Mouse (Mus musculus): ENCODE measurements at regions not wholly inside any gene's neighbourhood (a gene's known extent, or its start where the extent isn't known, plus 50 kb on each side); places are given as distances from the start of the nearest gene placed in this dataset.

DNA sequence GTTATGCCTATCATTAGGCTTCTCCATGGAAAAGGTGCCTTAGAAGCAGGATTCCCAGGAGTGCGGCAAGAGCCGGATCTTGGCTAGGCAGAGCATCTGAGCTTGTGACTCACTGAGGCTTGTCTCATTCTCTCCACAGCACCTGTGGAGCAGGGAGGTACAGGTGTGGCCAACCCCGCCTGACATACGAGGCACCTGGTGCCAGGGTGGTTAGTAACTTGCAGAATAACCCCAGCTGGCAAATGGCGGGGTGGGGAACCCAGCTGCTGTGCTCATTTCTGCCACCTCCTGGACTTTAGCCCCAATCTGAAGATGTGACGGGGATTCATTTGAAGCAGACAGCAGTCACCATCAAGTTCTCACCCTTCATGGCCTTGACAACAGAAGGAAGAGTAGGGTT is 96.2 kb downstream of the Pdgfra start:
- no peak for DNase-seq (ENCODE audit: low read depth)
- TF ChIP-seq CTCF (IDR thresholded peaks at IDR 0.05; ENCODE audit: borderline replicate concordance, extremely low read depth, insufficient read depth, insufficient read length) (no peak), POLR2A (IDR thresholded peaks at IDR 0.05; ENCODE audit: borderline replicate concordance, extremely low read depth, insufficient read depth, insufficient read length, poor library complexity, severe bottlenecking) (no peak)

DNA sequence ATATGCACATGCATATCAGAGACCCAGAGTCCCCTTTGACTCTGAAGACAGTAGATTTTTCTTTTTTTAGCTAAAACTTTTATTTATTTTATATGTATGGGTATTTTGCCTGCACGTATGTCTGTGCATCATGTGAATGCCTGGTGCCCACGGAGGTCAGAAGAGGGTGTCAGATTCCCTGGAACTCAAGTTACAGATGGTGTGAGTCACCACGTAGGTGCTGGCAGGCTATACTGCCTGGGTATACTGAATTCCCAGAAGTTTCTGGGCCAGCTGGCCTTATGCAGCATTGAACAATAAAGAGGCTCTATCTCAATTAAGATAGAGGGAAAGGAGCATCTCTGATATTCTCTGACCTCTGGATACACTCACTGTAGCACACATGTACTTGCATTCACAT is 97.6 kb downstream of the Pdgfra start:
- TF ChIP-seq CTCF (IDR thresholded peaks at IDR 0.05; ENCODE audit: borderline replicate concordance, extremely low read depth, insufficient read depth, insufficient read length) (no peak), POLR2A (IDR thresholded peaks at IDR 0.05; ENCODE audit: borderline replicate concordance, extremely low read depth, insufficient read depth, insufficient read length, poor library complexity, severe bottlenecking) (no peak)
- no peak for DNase-seq (ENCODE audit: low read depth)

DNA sequence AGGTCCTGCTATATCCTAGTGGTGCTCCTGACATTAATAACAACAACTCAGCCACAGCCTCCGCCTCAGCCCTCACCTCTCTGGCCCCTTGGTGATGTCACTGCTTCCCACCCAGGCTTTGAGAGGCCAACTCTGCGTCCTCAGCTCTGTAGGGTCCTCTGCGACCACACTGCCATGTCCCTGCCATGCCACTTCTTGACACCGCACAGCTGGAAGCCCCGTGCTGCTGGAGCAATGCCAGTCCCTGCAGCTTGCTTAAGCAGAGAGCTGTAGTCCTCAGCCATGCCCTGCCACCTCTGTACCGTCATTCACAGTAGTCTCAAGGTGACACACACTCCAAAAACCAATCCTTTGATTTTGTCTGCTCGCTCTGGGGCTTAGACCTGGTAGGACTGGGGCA is 101.3 kb downstream of the Pdgfra start:
- no peak for DNase-seq (ENCODE audit: low read depth)
- TF ChIP-seq POLR2A (IDR thresholded peaks at IDR 0.05; ENCODE audit: borderline replicate concordance, extremely low read depth, insufficient read depth, insufficient read length, poor library complexity, severe bottlenecking) (no peak), CTCF (IDR thresholded peaks at IDR 0.05; ENCODE audit: borderline replicate concordance, extremely low read depth, insufficient read depth, insufficient read length) (no peak)

DNA sequence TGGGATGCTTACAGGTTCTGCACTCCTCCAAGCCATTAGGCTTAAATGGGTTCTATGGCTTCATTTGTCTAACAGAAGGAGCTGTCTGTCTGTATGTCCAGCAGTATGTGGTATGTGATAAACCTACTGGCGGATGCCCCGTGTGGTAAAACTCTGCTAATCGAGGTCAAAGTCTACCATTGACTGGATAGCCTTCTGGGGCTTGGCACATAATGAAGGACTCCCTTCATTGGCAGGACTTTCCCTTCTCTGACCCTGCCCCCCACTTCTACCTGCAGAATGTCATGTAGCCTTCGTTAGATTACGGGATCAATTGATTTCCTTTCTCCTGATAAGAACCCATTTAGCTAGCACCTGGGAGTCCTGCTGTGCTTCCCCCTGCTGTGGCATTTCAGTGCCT is 101.7 kb downstream of the Pdgfra start:
- DNase-seq (ENCODE audit: low read depth): no peak

DNA sequence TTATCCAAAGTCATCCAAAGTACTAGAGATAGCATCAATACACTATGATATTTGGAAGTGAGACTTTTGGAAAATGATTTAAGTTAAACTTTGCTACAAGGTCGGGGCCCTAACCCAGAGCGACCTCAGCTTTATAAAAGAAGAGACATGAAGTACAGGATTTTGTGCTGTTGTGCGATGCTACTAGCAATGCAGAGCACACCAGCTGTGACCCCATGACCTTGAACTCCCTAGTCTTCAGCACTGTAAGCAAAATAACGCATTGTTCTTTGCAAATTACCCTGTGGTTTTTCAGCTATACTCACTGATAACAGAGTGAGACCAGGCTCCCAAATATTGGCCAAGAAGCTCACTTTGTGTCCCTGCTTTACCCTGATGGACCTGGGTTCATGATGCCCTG is 104.1 kb downstream of the Pdgfra start:
- no peak for DNase-seq (ENCODE audit: low read depth)
- TF ChIP-seq CTCF (IDR thresholded peaks at IDR 0.05; ENCODE audit: borderline replicate concordance, extremely low read depth, insufficient read depth, insufficient read length) (no peak), POLR2A (IDR thresholded peaks at IDR 0.05; ENCODE audit: borderline replicate concordance, extremely low read depth, insufficient read depth, insufficient read length, poor library complexity, severe bottlenecking) (no peak)

More for the DNA sequence above, 101.7 kb downstream of the Pdgfra start:
- TF ChIP-seq POLR2A (IDR thresholded peaks at IDR 0.05; ENCODE audit: borderline replicate concordance, extremely low read depth, insufficient read depth, insufficient read length, poor library complexity, severe bottlenecking) (no peak), CTCF (IDR thresholded peaks at IDR 0.05; ENCODE audit: borderline replicate concordance, extremely low read depth, insufficient read depth, insufficient read length) (no peak)

DNA sequence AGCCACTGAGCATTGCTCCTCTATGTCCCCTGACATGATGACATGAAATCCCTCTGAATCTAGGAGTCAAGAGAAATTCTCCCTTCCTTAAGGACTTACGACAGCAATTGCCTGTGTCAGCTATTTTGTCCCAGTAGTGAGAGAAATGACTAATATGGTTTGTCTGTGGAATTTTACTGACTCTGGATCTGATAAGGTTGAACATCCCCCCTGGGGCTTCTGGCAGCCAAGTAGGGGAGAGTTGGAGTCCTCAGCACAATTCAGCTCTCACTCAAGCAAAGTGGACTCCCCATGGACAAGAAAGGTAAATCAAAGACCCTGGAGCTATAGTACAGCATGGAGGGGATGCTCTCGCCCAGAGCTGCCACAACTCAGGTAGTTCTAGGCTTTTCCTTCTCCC is 105.0 kb downstream of the Pdgfra start:
- TF ChIP-seq CTCF (IDR thresholded peaks at IDR 0.05; ENCODE audit: borderline replicate concordance, extremely low read depth, insufficient read depth, insufficient read length): no peak
- no peak for TF ChIP-seq POLR2A (IDR thresholded peaks at IDR 0.05; ENCODE audit: borderline replicate concordance, extremely low read depth, insufficient read depth, insufficient read length, poor library complexity, severe bottlenecking)
- DNase-seq (ENCODE audit: low read depth): no peak

DNA sequence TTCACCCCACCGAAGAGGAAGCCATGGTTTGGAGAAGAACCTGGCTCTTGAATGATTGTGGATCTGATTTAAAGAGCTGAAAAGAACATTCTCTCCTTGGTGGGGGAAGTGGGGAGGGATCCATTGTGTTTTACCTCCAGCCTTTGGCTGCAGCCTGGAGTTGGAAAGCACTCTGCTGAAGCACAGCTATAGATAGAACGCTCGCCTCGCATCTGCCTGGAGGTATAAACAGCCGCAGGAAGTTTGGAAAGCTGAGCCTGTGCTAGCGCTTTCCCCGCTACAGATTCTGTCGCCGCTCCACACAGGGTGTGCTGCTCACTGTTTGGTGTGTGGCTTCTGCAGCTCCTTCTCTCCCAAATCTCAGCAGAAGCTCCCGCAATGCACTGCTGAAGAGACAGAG is 108.2 kb downstream of the Pdgfra start:
- DNase-seq (ENCODE audit: low read depth): no peak
- no peak for TF ChIP-seq CTCF (IDR thresholded peaks at IDR 0.05; ENCODE audit: borderline replicate concordance, extremely low read depth, insufficient read depth, insufficient read length)
- TF ChIP-seq POLR2A (IDR thresholded peaks at IDR 0.05; ENCODE audit: borderline replicate concordance, extremely low read depth, insufficient read depth, insufficient read length, poor library complexity, severe bottlenecking): no peak

DNA sequence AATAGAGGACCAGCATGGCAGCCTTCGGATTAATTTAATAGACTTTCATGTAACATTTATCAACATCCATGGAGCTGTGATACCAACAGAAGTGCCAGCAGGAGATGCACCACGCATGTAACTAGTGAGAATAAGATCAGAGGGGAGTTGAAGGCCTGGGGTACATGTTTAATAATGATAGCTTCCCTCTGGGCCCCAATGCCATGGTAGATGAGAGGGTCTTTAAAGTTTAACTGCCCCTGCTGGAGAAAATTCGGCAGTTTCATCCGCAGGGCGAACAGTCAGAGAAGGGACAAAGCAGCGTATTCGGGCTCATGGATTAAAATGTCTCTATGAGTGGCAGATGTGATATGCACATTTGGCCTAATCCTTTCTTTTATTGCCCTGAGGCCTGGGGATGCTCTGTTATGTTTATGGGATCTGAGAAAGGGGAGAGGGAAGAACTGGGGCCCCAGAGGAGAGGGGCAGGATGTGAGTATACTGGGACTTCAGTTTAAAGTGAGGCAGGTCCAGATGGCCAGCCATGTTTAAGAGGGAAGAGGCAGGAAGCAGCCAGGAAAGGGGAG is 114.1 kb downstream of the Pdgfra start:
- TF ChIP-seq CTCF (IDR thresholded peaks at IDR 0.05; ENCODE audit: borderline replicate concordance, extremely low read depth, insufficient read depth, insufficient read length) (no peak), POLR2A (IDR thresholded peaks at IDR 0.05; ENCODE audit: borderline replicate concordance, extremely low read depth, insufficient read depth, insufficient read length, poor library complexity, severe bottlenecking) (no peak)
- DNase-seq (ENCODE audit: low read depth): peak; percentile 56

DNA sequence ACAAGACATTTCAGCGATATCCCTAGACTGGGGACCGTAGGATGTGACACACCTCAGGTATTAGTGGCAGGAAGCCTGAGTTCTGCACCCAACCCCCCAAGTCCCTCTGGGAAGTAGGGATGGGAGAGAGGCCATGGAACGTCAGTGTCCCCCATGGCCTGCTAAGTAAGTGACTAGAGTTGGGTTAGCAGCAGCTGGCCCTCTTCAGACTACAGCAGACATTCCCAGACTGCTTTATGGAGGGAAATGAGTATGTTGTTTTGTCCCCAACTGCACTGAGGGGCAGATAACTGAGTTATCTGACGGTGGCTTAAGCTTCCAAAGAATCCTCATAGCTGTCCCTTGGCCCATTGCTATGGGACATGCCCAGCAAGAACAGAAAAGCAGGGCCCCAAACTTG is 114.8 kb downstream of the Pdgfra start:
- no peak for TF ChIP-seq CTCF (IDR thresholded peaks at IDR 0.05; ENCODE audit: borderline replicate concordance, extremely low read depth, insufficient read depth, insufficient read length)
- no peak for TF ChIP-seq POLR2A (IDR thresholded peaks at IDR 0.05; ENCODE audit: borderline replicate concordance, extremely low read depth, insufficient read depth, insufficient read length, poor library complexity, severe bottlenecking)
- DNase-seq (ENCODE audit: low read depth): no peak

DNA sequence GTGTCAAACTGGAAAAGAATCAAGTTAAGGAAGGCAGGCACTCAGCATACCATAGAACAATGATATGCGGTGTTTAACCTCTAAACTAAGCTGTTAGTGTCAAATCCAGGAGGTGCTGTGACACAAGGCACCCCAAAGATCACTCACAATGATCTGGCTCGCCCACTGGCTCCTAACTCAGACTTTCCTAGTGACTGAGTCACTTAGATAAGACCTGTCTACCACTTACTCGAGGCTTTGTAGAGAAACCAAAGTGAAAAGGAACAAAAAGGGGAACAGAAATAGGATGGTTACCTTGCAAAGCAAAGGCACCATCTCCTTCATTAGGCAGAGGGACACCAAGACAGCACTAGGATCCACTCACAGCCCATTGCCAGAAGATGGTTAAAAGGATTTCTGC is 115.7 kb downstream of the Pdgfra start:
- TF ChIP-seq CTCF (IDR thresholded peaks at IDR 0.05; ENCODE audit: borderline replicate concordance, extremely low read depth, insufficient read depth, insufficient read length) (no peak), POLR2A (IDR thresholded peaks at IDR 0.05; ENCODE audit: borderline replicate concordance, extremely low read depth, insufficient read depth, insufficient read length, poor library complexity, severe bottlenecking) (no peak)
- DNase-seq (ENCODE audit: low read depth): no peak

DNA sequence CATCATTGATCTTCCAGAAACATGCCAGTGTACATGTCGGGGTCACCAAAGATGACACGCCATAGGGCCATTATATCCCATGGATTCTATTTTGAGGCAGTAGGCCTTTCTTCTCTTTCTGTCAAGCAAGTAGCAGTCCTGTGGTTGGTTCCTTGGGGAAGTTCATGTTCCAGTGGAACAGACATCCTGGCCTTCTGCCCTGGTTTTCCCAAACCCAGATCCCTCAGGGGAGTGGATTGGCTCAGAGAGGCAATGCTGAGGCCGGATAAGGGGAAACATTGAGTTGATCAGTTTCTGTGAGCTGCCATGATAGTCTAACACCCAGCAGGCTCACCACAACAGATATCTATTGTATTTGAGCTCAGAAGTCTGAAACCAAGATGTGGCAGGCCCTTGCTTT is 125.9 kb downstream of the Pdgfra start:
- DNase-seq (ENCODE audit: low read depth): no peak
- TF ChIP-seq CTCF (IDR thresholded peaks at IDR 0.05; ENCODE audit: borderline replicate concordance, extremely low read depth, insufficient read depth, insufficient read length) (no peak), POLR2A (IDR thresholded peaks at IDR 0.05; ENCODE audit: borderline replicate concordance, extremely low read depth, insufficient read depth, insufficient read length, poor library complexity, severe bottlenecking) (no peak)

DNA sequence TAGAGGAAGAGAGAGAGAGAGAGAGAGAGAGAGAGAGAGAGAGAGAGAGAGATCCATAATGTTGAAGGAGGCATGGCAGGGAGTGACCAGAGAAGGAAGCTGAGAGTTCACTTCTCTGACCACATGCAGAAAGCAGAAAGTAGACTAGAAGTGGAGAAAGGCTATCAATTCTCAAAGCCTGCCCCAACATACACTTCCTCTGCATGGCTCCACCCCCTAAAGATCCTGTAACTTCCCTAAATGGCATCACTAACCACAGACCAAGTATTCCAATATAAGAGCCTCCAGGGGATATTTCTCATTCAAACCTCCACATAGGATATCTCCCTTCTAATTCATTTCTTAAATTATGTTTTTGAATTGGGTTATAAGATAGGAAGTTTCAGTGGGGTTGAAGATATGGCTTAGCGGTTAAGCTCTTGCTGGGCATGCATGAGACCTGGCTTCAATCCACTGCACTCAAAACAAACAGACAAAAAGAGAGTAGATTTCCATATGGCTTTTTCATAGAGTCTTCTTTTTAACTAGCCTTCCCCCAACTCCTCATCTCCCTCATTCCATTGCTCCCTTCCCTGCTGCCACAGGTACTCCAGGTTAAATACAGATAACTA is 127.6 kb downstream of the Pdgfra start:
- no peak for DNase-seq (ENCODE audit: low read depth)
- TF ChIP-seq CTCF (IDR thresholded peaks at IDR 0.05; ENCODE audit: borderline replicate concordance, extremely low read depth, insufficient read depth, insufficient read length) (no peak), POLR2A (IDR thresholded peaks at IDR 0.05; ENCODE audit: borderline replicate concordance, extremely low read depth, insufficient read depth, insufficient read length, poor library complexity, severe bottlenecking) (no peak)

Measured in brain, embryonic 14.5 days (tissue).